11 mouse cellular contexts compared by ENCODE assay signal in genomic region chr5:142529915-142530314, GRCm38 (mm10). TPM values are rescaled to one million over a fixed set of nuclear protein-coding genes. Genes with fewer than 3 reads are reported as not detected.
DNase-seq lines count a peak whose midpoint lies in the region; ATAC-seq and TF ChIP-seq lines count a peak whose summit lies in the region.
"Had no signal": no experiment of that assay in that cellular context is flagged by ENCODE, and none has a peak within 500 bp of the region (broad histone marks: within the 10 kb centered on the region; RNA-seq: fewer than 3 reads in every experiment).

Papolb (minus strand) TSS chr5:142530076.

- no peak for ATAC-seq in forebrain, postnatal 0 days
- no peak for ATAC-seq in liver, embryonic 11.5 days (replicated peaks; ENCODE audit: low FRiP score)
- no peak for ATAC-seq in embryonic facial prominence, embryonic 13.5 days (ENCODE audit: insufficient number of reproducible peaks, insufficient read depth, low FRiP score, low TSS enrichment, low read depth)
- no peak for ATAC-seq in liver, embryonic 13.5 days (ENCODE audit: low read depth)
- no peak for ATAC-seq in erythroblast, adult 5-6 weeks (replicated peaks; ENCODE audit: low FRiP score, poor library complexity, severe bottlenecking)

- H3K4me3 ChIP-seq in forebrain, embryonic 10.5 days, result peak within 1 kb of the TSS; percentile 39
- no peak within 1 kb of the TSS for H3K4me3 ChIP-seq in forebrain, postnatal 0 days (ENCODE audit: low read depth, low read length)
- H3K4me3 ChIP-seq in liver, embryonic 11.5 days (ENCODE audit: low read depth, low read length), result peak within 1 kb of the TSS; percentile 14
- peak within 1 kb of the TSS; percentile 29 for H3K4me3 ChIP-seq in embryonic facial prominence, embryonic 13.5 days
- H3K4me3 ChIP-seq in liver, embryonic 13.5 days (replicated peaks), result no peak within 1 kb of the TSS

- 34% methylated on average over 41 of the region's 41 CpGs for WGBS in forebrain, embryonic 10.5 days
- WGBS in forebrain, postnatal 0 days, result 52% methylated on average over 41 of the region's 41 CpGs
- WGBS in liver, embryonic 11.5 days, result 32% methylated on average over 41 of the region's 41 CpGs
- WGBS in embryonic facial prominence, embryonic 13.5 days, result 29% methylated on average over 41 of the region's 41 CpGs
- 36% methylated on average over 41 of the region's 41 CpGs for WGBS in liver, embryonic 13.5 days (ENCODE audit: insufficient replicate concordance)

- H3K4me2 ChIP-seq in forebrain, postnatal 0 days (ENCODE audit: low read depth), result no peak within 1 kb of the TSS
- peak within 1 kb of the TSS; percentile 43 for H3K4me2 ChIP-seq in liver, embryonic 11.5 days
- H3K4me2 ChIP-seq in embryonic facial prominence, embryonic 13.5 days, result peak within 1 kb of the TSS; percentile 53
- H3K4me2 ChIP-seq in liver, embryonic 13.5 days, result 0 out of 2 replicates have a peak within 1 kb of the TSS, but pooled peaks have one; percentile 12

- no peak for TF ChIP-seq CTCF in forebrain, postnatal 0 days (IDR thresholded peaks at IDR 0.05; ENCODE audit: low read depth)

- H3K27ac ChIP-seq in forebrain, embryonic 10.5 days, result 0 out of 2 replicates have a peak within 1 kb of the TSS, but pooled peaks have one; percentile 44
- no peak within 1 kb of the TSS for H3K27ac ChIP-seq in forebrain, postnatal 0 days (ENCODE audit: low read depth, low read length)
- H3K27ac ChIP-seq in liver, embryonic 11.5 days (ENCODE audit: low read depth, low read length), result no peak within 1 kb of the TSS
- no peak within 1 kb of the TSS for H3K27ac ChIP-seq in embryonic facial prominence, embryonic 13.5 days
- no peak within 1 kb of the TSS for H3K27ac ChIP-seq in liver, embryonic 13.5 days
- H3K27ac ChIP-seq: macrophage had no signal

- no peak for DNase-seq in forebrain, embryonic 10.5 days (ENCODE audit: extremely low spot score, low spot score)
- DNase-seq in forebrain, postnatal 0 days, result no peak
- no peak for DNase-seq in liver, embryonic 11.5 days (ENCODE audit: low spot score)
- DNase-seq in liver, result no peak
- no peak for DNase-seq in liver, embryonic 13.5 days
- DNase-seq in left cerebral cortex, adult 18-20 months (ENCODE audit: low spot score in 2 of 2), result no peak
- DNase-seq: heart, postnatal 4 days; layer of hippocampus, adult 9-11 months had no signal

- peaks cover 5% of the 10 kb centered on the region for H3K9me3 ChIP-seq in forebrain, embryonic 10.5 days
- no peaks in the 10 kb centered on the region for H3K9me3 ChIP-seq in forebrain, postnatal 0 days (ENCODE audit: low read length)
- no peaks in the 10 kb centered on the region for H3K9me3 ChIP-seq in liver, embryonic 11.5 days (ENCODE audit: control insufficient read depth, low read length)
- no peaks in the 10 kb centered on the region for H3K9me3 ChIP-seq in embryonic facial prominence, embryonic 13.5 days
- H3K9me3 ChIP-seq in liver, embryonic 13.5 days (replicated peaks), result no peaks in the 10 kb centered on the region

- H3K36me3 ChIP-seq in forebrain, embryonic 10.5 days (replicated peaks), result no peaks in the 10 kb centered on the region
- no peaks in the 10 kb centered on the region; the same call in 1 of the 2 replicates for H3K36me3 ChIP-seq in forebrain, postnatal 0 days (ENCODE audit: insufficient read depth)
- H3K36me3 ChIP-seq in liver, embryonic 11.5 days (ENCODE audit: control insufficient read depth, insufficient read depth, low read length), result no peaks in the 10 kb centered on the region
- H3K36me3 ChIP-seq in embryonic facial prominence, embryonic 13.5 days, result no peaks in the 10 kb centered on the region
- no peaks in the 10 kb centered on the region for H3K36me3 ChIP-seq in liver, embryonic 13.5 days

- H3K27me3 ChIP-seq in forebrain, embryonic 10.5 days (ENCODE audit: poor library complexity, severe bottlenecking), result peaks cover 36% of the 10 kb centered on the region
- no peaks in the 10 kb centered on the region for H3K27me3 ChIP-seq in forebrain, postnatal 0 days (ENCODE audit: insufficient read depth, low read length)
- H3K27me3 ChIP-seq in liver, embryonic 11.5 days (replicated peaks; ENCODE audit: control insufficient read depth, insufficient read depth, low read length), result peaks cover 25% of the 10 kb centered on the region
- peaks cover 35% of the 10 kb centered on the region for H3K27me3 ChIP-seq in embryonic facial prominence, embryonic 13.5 days
- H3K27me3 ChIP-seq in liver, embryonic 13.5 days, result peaks cover 36% of the 10 kb centered on the region

- no peak within 1 kb of the TSS for H3K9ac ChIP-seq in forebrain, postnatal 0 days
- no peak within 1 kb of the TSS for H3K9ac ChIP-seq in liver, embryonic 11.5 days (ENCODE audit: low read depth, low read length)
- H3K9ac ChIP-seq in embryonic facial prominence, embryonic 13.5 days, result peak within 1 kb of the TSS; percentile 51
- no peak within 1 kb of the TSS for H3K9ac ChIP-seq in liver, embryonic 13.5 days

- H3K4me1 ChIP-seq in forebrain, embryonic 10.5 days, result peaks cover 4% of the 10 kb centered on the region
- H3K4me1 ChIP-seq in forebrain, postnatal 0 days (ENCODE audit: insufficient read depth), result no peaks in the 10 kb centered on the region
- no peaks in the 10 kb centered on the region for H3K4me1 ChIP-seq in liver, embryonic 11.5 days (replicated peaks; ENCODE audit: control insufficient read depth, insufficient read depth, low read length)
- no peaks in the 10 kb centered on the region for H3K4me1 ChIP-seq in embryonic facial prominence, embryonic 13.5 days
- H3K4me1 ChIP-seq in liver, embryonic 13.5 days (replicated peaks), result no peaks in the 10 kb centered on the region

RNA-seq across cellular contexts. Expression of gene Papolb, which starts in this region (rescaled TPM):
- polyA plus RNA-seq in forebrain, embryonic 10.5 days (2016; fragmentation: Nextera tagmentation; extraction: Ambion mirVana), result 0.06 and 0.21 TPM in 2 replicates
- 0.38 and 0.62 TPM in 2 replicates for total RNA-seq in forebrain, postnatal 0 days (2014; rRNA removed)
- 0.12 and 0.13 TPM in 2 replicates for polyA plus RNA-seq in forebrain, postnatal 0 days (2015; fragmentation: Nextera tagmentation; extraction: Ambion mirVana)
- polyA plus RNA-seq in liver, embryonic 11.5 days (2014; fragmentation: Nextera tagmentation; extraction: Ambion mirVana), result 0.19 TPM in 1 of 2 replicates, not detected in the other
- 0.04 and 0.18 TPM in 2 replicates for polyA plus RNA-seq in embryonic facial prominence, embryonic 13.5 days (2015; fragmentation: Nextera tagmentation; extraction: Ambion mirVana)
- polyA plus RNA-seq in liver, embryonic 13.5 days (2015; fragmentation: Nextera tagmentation; extraction: Ambion mirVana), result not detected in 2 replicates
- total RNA-seq in erythroblast, adult 5-6 weeks (2015; ENCODE audit: low replicate concordance), result not detected in 2 replicates
- total RNA-seq in erythroblast, adult 5-6 weeks (2017; ENCODE audit: low replicate concordance), result not detected in 2 replicates
- total RNA-seq in left cerebral cortex, adult 18-20 months (2021), result under 1 TPM; 0.81 to 0.91 TPM
- polyA plus RNA-seq: macrophage had no signal

Comparison
In these comparisons a context has a peak if more than half of its experiments do, and no peak if none do; other contexts are left out.
1. H3K4me3 ChIP-seq: peak in forebrain, embryonic 10.5 days (single experiment), liver, embryonic 11.5 days (single experiment) and embryonic facial prominence, embryonic 13.5 days (single experiment); none in forebrain, postnatal 0 days (single experiment) and liver, embryonic 13.5 days (single experiment).